Mouse (Mus musculus): ENCODE results near the gene Cbl.

- TF ChIP-seq POLR2A (IDR thresholded peaks at IDR 0.05; ENCODE audit: insufficient read depth, low read depth, low read length), result no peak
- no peak for TF ChIP-seq CTCF (IDR thresholded peaks at IDR 0.05; ENCODE audit: insufficient read depth, low read depth, low read length)
Measured at GRCm38 (mm10) chr9:44134851-44135730, 98.8 kb downstream of the Cbl start.

Measured in olfactory bulb, adult 2 months (tissue).